Mouse (Mus musculus) heart, adult 2 months (tissue): ENCODE data around the gene Rnase11.

Experiments
- CTCF ChIP-seq: fragments of 200-600 bp; IDR thresholded peaks from 2 replicates; pipeline ENCODE4 v1.8.1; 2022; ENCODE audit warnings: antibody characterized with exemption, mild to moderate bottlenecking, moderate library complexity
- EP300 ChIP-seq: fragments of 200-500 bp; IDR thresholded peaks from 2 replicates; pipeline ENCODE4 v1.6.1; 2011; ENCODE audit warnings: low read depth, low read length, control low read depth; ENCODE audit not compliant: insufficient read depth
- POLR2A ChIP-seq: fragments of 200-500 bp; IDR thresholded peaks from 2 replicates; pipeline ENCODE4 v1.6.1; 2011; ENCODE audit warnings: mild to moderate bottlenecking, low read depth, low read length, control low read depth; ENCODE audit not compliant: insufficient read depth

- no peak for TF ChIP-seq CTCF
- no peak for TF ChIP-seq POLR2A
- TF ChIP-seq EP300: peak; percentile 82
These were observed 40.3 kb upstream of the Rnase11 start for GRCm38 (mm10) chr14:51090077-51090781.
